Comparison of ENCODE assay signal across 22 mouse cellular contexts in the genomic region with DNA sequence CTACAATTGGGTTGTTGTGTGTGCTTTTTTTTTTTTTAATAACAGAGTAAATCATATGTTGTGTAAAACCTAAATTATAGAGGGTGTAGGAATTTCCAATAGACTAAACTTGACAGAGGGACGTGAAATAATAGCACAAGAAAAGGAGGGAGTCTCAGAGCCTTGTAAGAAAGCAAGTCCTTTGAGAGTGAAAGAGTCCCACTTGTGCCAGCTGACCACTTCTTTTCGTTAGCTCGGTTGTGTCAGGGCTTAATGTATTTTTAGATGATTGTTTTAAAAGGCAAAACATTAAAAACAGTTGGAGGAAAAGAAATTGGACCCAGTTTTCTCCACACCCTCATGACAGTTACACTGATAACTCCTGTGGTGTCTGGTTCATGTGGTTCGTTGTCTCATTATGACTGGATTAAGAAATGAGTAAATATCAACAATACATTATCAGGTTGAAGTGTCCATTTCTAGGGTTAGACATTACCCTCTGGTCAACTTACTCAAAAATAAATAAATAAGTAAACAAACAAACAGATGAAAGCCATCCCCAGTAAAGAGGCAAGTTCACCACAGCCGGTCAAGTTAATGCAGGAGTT. TPM values are rescaled to one million over a fixed set of nuclear protein-coding genes. Genes with fewer than 3 reads are reported as not detected.
A peak's percentile ranks its signal among the peaks of the same experiment; 100 is the strongest.
DNase-seq lines count a peak whose midpoint lies in the region; ATAC-seq and TF ChIP-seq lines count a peak whose summit lies in the region.
"Had no signal": no experiment of that assay in that cellular context is flagged by ENCODE, and none has a peak within 500 bp of the region (broad histone marks: within the 10 kb centered on the region; RNA-seq: fewer than 3 reads in every experiment).

No protein-coding gene starts in this region.

- TF ChIP-seq RAD21 in MEL (IDR thresholded peaks at IDR 0.05; ENCODE audit: low read depth, low read length), result no peak

- TF ChIP-seq EP300 in MEL (IDR thresholded peaks at IDR 0.05; ENCODE audit: low read depth in 1 of 2, low read length in 2 of 2), result peak; percentile 61 to 73; a peak in 3 of 4 replicates

- no peak for TF ChIP-seq CTCF in MEL (IDR thresholded peaks at IDR 0.05 in 2 of 3, conservative IDR thresholded peaks at IDR 0.05 in 1 of 3; ENCODE audit: control insufficient read depth in 1 of 3, insufficient read depth in 1 of 3, low read depth in 2 of 3, low read length in 3 of 3, poor library complexity in 1 of 3, severe bottlenecking in 1 of 3)

- no peak overlapping the region for H3K4me3 ChIP-seq in hindbrain, embryonic 15.5 days
- no peak overlapping the region for H3K4me3 ChIP-seq in hindbrain, embryonic 14.5 days (replicated peaks; ENCODE audit: low read length)
- peak overlapping the region in 1 of 2 experiments; percentile 16; a peak in 1 of 4 replicates for H3K4me3 ChIP-seq in MEL (ENCODE audit: control insufficient read depth in 1 of 2, insufficient read depth in 1 of 2, low read depth in 2 of 2, low read length in 2 of 2)
- H3K4me3 ChIP-seq in forebrain, embryonic 11.5 days (ENCODE audit: low read depth, low read length), result no peak overlapping the region
- no peak overlapping the region for H3K4me3 ChIP-seq in forebrain, embryonic 15.5 days
- no peak overlapping the region for H3K4me3 ChIP-seq in limb, embryonic 10.5 days
- H3K4me3 ChIP-seq: embryonic facial prominence, embryonic 15.5 days; erythroblast, embryonic 14.5 days; gastrocnemius, adult 2 months; heart, embryonic 10.5 days; hindbrain, embryonic 13.5 days had no signal

- no peak for TF ChIP-seq POLR2A in MEL (IDR thresholded peaks at IDR 0.05; ENCODE audit: control insufficient read depth in 1 of 2, insufficient read depth in 1 of 2, low read depth in 1 of 2, low read length in 2 of 2, poor library complexity in 1 of 2)

- 63% methylated on average over 5 of the region's 5 CpGs for WGBS in hindbrain, embryonic 15.5 days
- WGBS in hindbrain, embryonic 14.5 days, result 67% methylated on average over 5 of the region's 5 CpGs
- WGBS in forebrain, embryonic 11.5 days, result 46% methylated on average over 5 of the region's 5 CpGs
- WGBS in forebrain, embryonic 15.5 days, result 20% methylated on average over 5 of the region's 5 CpGs
- WGBS in limb, embryonic 10.5 days, result 87% methylated on average over 5 of the region's 5 CpGs

- no peaks in the 10 kb centered on the region for H3K79me2 ChIP-seq in MEL (ENCODE audit: control insufficient read depth, insufficient read depth, low read length, poor library complexity)

- no peaks in the 10 kb centered on the region for H3K27me3 ChIP-seq in hindbrain, embryonic 15.5 days
- no peaks in the 10 kb centered on the region for H3K27me3 ChIP-seq in hindbrain, embryonic 14.5 days (ENCODE audit: control insufficient read depth, insufficient read depth, low read length)
- H3K27me3 ChIP-seq in MEL (ENCODE audit: control insufficient read depth in 1 of 2, insufficient read depth in 2 of 2, low read length in 2 of 2), result no peaks in the 10 kb centered on the region
- no peaks in the 10 kb centered on the region for H3K27me3 ChIP-seq in forebrain, embryonic 11.5 days (ENCODE audit: control insufficient read depth, insufficient read depth, low read length)
- H3K27me3 ChIP-seq in forebrain, embryonic 15.5 days, result no peaks in the 10 kb centered on the region
- H3K27me3 ChIP-seq in limb, embryonic 10.5 days (ENCODE audit: low read depth, poor library complexity, severe bottlenecking), result no peaks in the 10 kb centered on the region
- H3K27me3 ChIP-seq: embryonic facial prominence, embryonic 15.5 days; hindbrain, embryonic 13.5 days; Patski had no signal

- no peaks in the 10 kb centered on the region for H3K4me1 ChIP-seq in hindbrain, embryonic 15.5 days (replicated peaks)
- no peaks in the 10 kb centered on the region for H3K4me1 ChIP-seq in hindbrain, embryonic 14.5 days (replicated peaks; ENCODE audit: control insufficient read depth, insufficient read depth, low read length)
- peaks cover 3 to 11% of the 10 kb centered on the region in 2 experiments for H3K4me1 ChIP-seq in MEL (ENCODE audit: control insufficient read depth in 1 of 2, insufficient read depth in 2 of 2, low read length in 2 of 2)
- no peaks in the 10 kb centered on the region; the same call in 1 of the 2 replicates for H3K4me1 ChIP-seq in forebrain, embryonic 11.5 days (replicated peaks; ENCODE audit: control insufficient read depth, insufficient read depth, low read length)
- H3K4me1 ChIP-seq in forebrain, embryonic 15.5 days, result peaks cover 16% of the 10 kb centered on the region
- H3K4me1 ChIP-seq in limb, embryonic 10.5 days, result 0 out of 2 replicates have a peak, but pooled peaks cover 5% of the 10 kb centered on the region
- H3K4me1 ChIP-seq: embryonic facial prominence, embryonic 15.5 days; hindbrain, embryonic 13.5 days had no signal

- no peak for ATAC-seq in hindbrain, embryonic 15.5 days (ENCODE audit: low FRiP score, low read depth)
- ATAC-seq in hindbrain, embryonic 14.5 days (ENCODE audit: low FRiP score), result no peak
- ATAC-seq in forebrain, embryonic 11.5 days (replicated peaks; ENCODE audit: low FRiP score), result no peak
- peak; percentile 60 for ATAC-seq in forebrain, embryonic 15.5 days (replicated peaks)
- ATAC-seq: activated CD4-positive, CD25-positive, alpha-beta regulatory T cell, adult 4 months; intestine, postnatal 0 days; Patski had no signal

- no peaks in the 10 kb centered on the region for H3K9me3 ChIP-seq in hindbrain, embryonic 15.5 days
- H3K9me3 ChIP-seq in hindbrain, embryonic 14.5 days (ENCODE audit: control insufficient read depth, low read length), result no peaks in the 10 kb centered on the region
- H3K9me3 ChIP-seq in MEL (replicated peaks; ENCODE audit: insufficient read depth, low read length), result no peaks in the 10 kb centered on the region
- H3K9me3 ChIP-seq in forebrain, embryonic 11.5 days (ENCODE audit: control insufficient read depth, low read length), result no peaks in the 10 kb centered on the region
- no peaks in the 10 kb centered on the region for H3K9me3 ChIP-seq in forebrain, embryonic 15.5 days
- no peaks in the 10 kb centered on the region for H3K9me3 ChIP-seq in limb, embryonic 10.5 days (replicated peaks)
- H3K9me3 ChIP-seq: embryonic facial prominence, embryonic 15.5 days; heart, embryonic 10.5 days; hindbrain, embryonic 13.5 days had no signal

- H3K4me2 ChIP-seq in hindbrain, embryonic 15.5 days, result no peak overlapping the region
- no peak overlapping the region for H3K4me2 ChIP-seq in hindbrain, embryonic 14.5 days (replicated peaks)
- H3K4me2 ChIP-seq in forebrain, embryonic 11.5 days (ENCODE audit: low read depth, low read length, severe bottlenecking), result no peak overlapping the region
- no peak overlapping the region for H3K4me2 ChIP-seq in forebrain, embryonic 15.5 days (replicated peaks)
- H3K4me2 ChIP-seq: embryonic facial prominence, embryonic 15.5 days; hindbrain, embryonic 13.5 days had no signal

- H3K36me3 ChIP-seq in hindbrain, embryonic 15.5 days, result no peaks in the 10 kb centered on the region
- H3K36me3 ChIP-seq in hindbrain, embryonic 14.5 days (replicated peaks; ENCODE audit: control insufficient read depth, insufficient read depth), result no peaks in the 10 kb centered on the region
- H3K36me3 ChIP-seq in MEL (ENCODE audit: control insufficient read depth in 1 of 2, insufficient read depth in 2 of 2, low read length in 2 of 2), result peaks cover 0 to 10% of the 10 kb centered on the region in 2 experiments; a peak in 2 of 4 replicates
- H3K36me3 ChIP-seq in forebrain, embryonic 11.5 days (ENCODE audit: control insufficient read depth, insufficient read depth, low read length), result no peaks in the 10 kb centered on the region
- H3K36me3 ChIP-seq in forebrain, embryonic 15.5 days, result no peaks in the 10 kb centered on the region
- H3K36me3 ChIP-seq in limb, embryonic 10.5 days, result no peaks in the 10 kb centered on the region
- H3K36me3 ChIP-seq: embryonic facial prominence, embryonic 15.5 days; heart, embryonic 10.5 days; hindbrain, embryonic 13.5 days had no signal

- no peak overlapping the region for H3K9ac ChIP-seq in hindbrain, embryonic 15.5 days
- no peak overlapping the region for H3K9ac ChIP-seq in hindbrain, embryonic 14.5 days
- no peak overlapping the region for H3K9ac ChIP-seq in MEL (ENCODE audit: control insufficient read depth, low read depth, low read length, poor library complexity, severe bottlenecking)
- no peak overlapping the region for H3K9ac ChIP-seq in forebrain, embryonic 11.5 days (ENCODE audit: low read length)
- H3K9ac ChIP-seq in forebrain, embryonic 15.5 days (replicated peaks), result no peak overlapping the region
- H3K9ac ChIP-seq: embryonic facial prominence, embryonic 15.5 days; hindbrain, embryonic 13.5 days had no signal

- DNase-seq in hindbrain, embryonic 14.5 days (ENCODE audit: low spot score), result no peak
- DNase-seq in MEL (ENCODE audit: low read depth, low spot score), result peak; percentile 47
- DNase-seq in forebrain, embryonic 11.5 days (ENCODE audit: low spot score), result no peak
- no peak for DNase-seq in limb, embryonic 10.5 days (ENCODE audit: low spot score)
- DNase-seq in embryo, embryonic 10.5 days (ENCODE audit: low spot score), result no peak
- no peak for DNase-seq in retina, postnatal 1 day
- DNase-seq: adrenal gland, postnatal 14 days; cerebellum, adult 11-12 months; cerebellum, postnatal 36 days; embryo, embryonic 11 days; gastrocnemius, adult 2 months; gastrocnemius, postnatal 25 days; heart, postnatal 10 days had no signal

- 0 out of 2 replicates have a peak overlapping the region, but pooled peaks have one; percentile 20 for H3K27ac ChIP-seq in hindbrain, embryonic 15.5 days (replicated peaks)
- no peak overlapping the region for H3K27ac ChIP-seq in hindbrain, embryonic 14.5 days
- H3K27ac ChIP-seq in MEL (ENCODE audit: control insufficient read depth, low read depth, low read length), result peak overlapping the region; percentile 62
- H3K27ac ChIP-seq in forebrain, embryonic 11.5 days (ENCODE audit: low read depth, low read length), result peak overlapping the region; percentile 64
- peak overlapping the region; percentile 60 for H3K27ac ChIP-seq in forebrain, embryonic 15.5 days (replicated peaks)
- no peak overlapping the region for H3K27ac ChIP-seq in limb, embryonic 10.5 days
- H3K27ac ChIP-seq: embryonic facial prominence, embryonic 15.5 days; gastrocnemius, adult 2 months; heart, embryonic 10.5 days; hindbrain, embryonic 13.5 days had no signal

TF ChIP-seq in MEL, 35 proteins besides CTCF, POLR2A, EP300 and RAD21 (continues in another document):
- TF ChIP-seq POLR2AphosphoS2 (IDR thresholded peaks at IDR 0.05; ENCODE audit: low read length), result no peak
- TF ChIP-seq ZMIZ1 (IDR thresholded peaks at IDR 0.05; ENCODE audit: low read depth, low read length), result no peak

RNA-seq across cellular contexts. Expression of gene Dph5, which starts 42.5 kb away (rescaled TPM):
- 23.5 and 24.3 TPM in 2 replicates for polyA plus RNA-seq in hindbrain, embryonic 15.5 days (2015; fragmentation: Nextera tagmentation; extraction: Ambion mirVana)
- 24.5 and 25.0 TPM in 2 replicates for polyA plus RNA-seq in hindbrain, embryonic 14.5 days (2014; fragmentation: Nextera tagmentation; extraction: Ambion mirVana)
- 45.8 and 48.6 TPM in 2 replicates for total RNA-seq in MEL (2012; rRNA removed)
- 10 to 100 TPM in 1 of 2 experiments, not detected in 1; 34.9 TPM for polyA plus RNA-seq in MEL (2012; ENCODE audit: insufficient read depth in 1 of 2, insufficient read length in 2 of 2, low read depth in 1 of 2, low replicate concordance in 2 of 2, missing spikeins in 1 of 2)
- polyA plus RNA-seq in forebrain, embryonic 11.5 days (2014; fragmentation: Nextera tagmentation; extraction: Ambion mirVana), result 26.2 and 30.8 TPM in 2 replicates
- 28.8 and 29.4 TPM in 2 replicates for polyA plus RNA-seq in forebrain, embryonic 15.5 days (2015; fragmentation: Nextera tagmentation; extraction: Ambion mirVana)
- 27.8 and 28.2 TPM in 2 replicates for polyA plus RNA-seq in limb, embryonic 10.5 days (2016; fragmentation: Nextera tagmentation; extraction: Ambion mirVana)

Comparison
In these comparisons a context has a peak if more than half of its experiments do, and no peak if none do; other contexts are left out.
1. H3K27ac ChIP-seq: peak in hindbrain, embryonic 15.5 days (single experiment), MEL (single experiment), forebrain, embryonic 11.5 days (single experiment) and forebrain, embryonic 15.5 days (single experiment); none in hindbrain, embryonic 14.5 days (single experiment) and limb, embryonic 10.5 days (single experiment).